8 mouse cellular contexts compared by ENCODE assay signal in genomic region chr11:76179495-76180145, GRCm38 (mm10). TPM values are rescaled to one million over a fixed set of nuclear protein-coding genes. Genes with fewer than 3 reads are reported as not detected.
DNase-seq lines count a peak whose midpoint lies in the region; ATAC-seq and TF ChIP-seq lines count a peak whose summit lies in the region.

Gene Vps53 (minus strand): TSS chr11:76179647.
Gene Fam57a (plus strand): TSS chr11:76179671.

- ATAC-seq in frontal cortex, adult (ENCODE audit: low TSS enrichment) = peak; percentile 95
- ATAC-seq in hematopoietic stem cell, adult 5-6 weeks (replicated peaks in 1 of 2; ENCODE audit: insufficient read depth in 1 of 2, low FRiP score in 2 of 2, low TSS enrichment in 1 of 2, low read depth in 1 of 2, poor library complexity in 2 of 2, severe bottlenecking in 2 of 2) = peak; percentile 74 to 85
- peak; percentile 87 for ATAC-seq in lung, embryonic 15.5 days (ENCODE audit: borderline replicate concordance, extremely low read depth, low FRiP score, low TSS enrichment)

- TF ChIP-seq CTCF in olfactory bulb, adult 2 months (IDR thresholded peaks at IDR 0.05; ENCODE audit: insufficient read depth, low read depth, low read length) = no peak

- H3K27me3 ChIP-seq in lung, embryonic 15.5 days = no peaks in the 10 kb centered on the region

- H3K4me1 ChIP-seq in lung, embryonic 15.5 days = peaks cover 13% of the 10 kb centered on the region
- peaks cover 4% of the 10 kb centered on the region; the same call in 1 of the 2 replicates for H3K4me1 ChIP-seq in olfactory bulb, adult 2 months (ENCODE audit: control insufficient read depth, insufficient read depth, low read length)

- H3K4me3 ChIP-seq in lung, embryonic 15.5 days = peak within 1 kb of the TSS; percentile 94
- peak within 1 kb of the TSS; percentile 86 for H3K4me3 ChIP-seq in olfactory bulb, adult 2 months (ENCODE audit: insufficient read depth, low read depth, low read length)

- no peaks in the 10 kb centered on the region for H3K9me3 ChIP-seq in lung, embryonic 15.5 days

- peak within 1 kb of the TSS; percentile 71 for H3K27ac ChIP-seq in lung, embryonic 15.5 days
- no peak within 1 kb of the TSS for H3K27ac ChIP-seq in olfactory bulb, adult 2 months (ENCODE audit: insufficient read depth, low read depth, low read length)

- no peak for TF ChIP-seq POLR2A in olfactory bulb, adult 2 months (IDR thresholded peaks at IDR 0.05; ENCODE audit: insufficient read depth, low read depth, low read length)

- H3K4me2 ChIP-seq in lung, embryonic 15.5 days = peak within 1 kb of the TSS; percentile 96

- H3K9ac ChIP-seq in lung, embryonic 15.5 days = peak within 1 kb of the TSS; percentile 77

- WGBS in lung, embryonic 15.5 days = under 1% methylated on average over 37 of the region's 37 CpGs
- whole genome bisulfite sequencing in olfactory bulb, adult 2 months = under 1% methylated on average over 37 of the region's 37 CpGs

- DNase-seq in MEL-GATA-1-ER (ENCODE audit: extremely low read depth, low read depth) = peak; percentile 81
- peak; percentile 87 for DNase-seq in cerebellum, adult 8-10 months
- DNase-seq in layer of hippocampus, adult 9-10 months (ENCODE audit: low spot score) = peak; percentile 69
- peak; percentile 77 to 81 for DNase-seq in thymus, adult 18-20 months

- no peaks in the 10 kb centered on the region for H3K36me3 ChIP-seq in lung, embryonic 15.5 days

RNA-seq across cellular contexts. Expression of gene Vps53, which starts in this region (rescaled TPM):
- 38.3 and 47.8 TPM in 2 replicates for total RNA-seq in hematopoietic stem cell, adult 5-6 weeks (2017)
- 36.0 and 36.9 TPM in 2 replicates for polyA plus RNA-seq in lung, embryonic 15.5 days (2015; fragmentation: Nextera tagmentation; extraction: Ambion mirVana)
- polyA plus RNA-seq in olfactory bulb, adult 2 months (2012; ENCODE audit: insufficient read depth, insufficient read length, low replicate concordance, missing spikeins) = not detected in 2 replicates

RNA-seq across cellular contexts. Expression of gene Fam57a, which starts in this region (rescaled TPM):
- 3.4 and 5.3 TPM in 2 replicates for total RNA-seq in hematopoietic stem cell, adult 5-6 weeks (2017)
- polyA plus RNA-seq in lung, embryonic 15.5 days (2015; fragmentation: Nextera tagmentation; extraction: Ambion mirVana) = 32.2 and 34.4 TPM in 2 replicates
- polyA plus RNA-seq in olfactory bulb, adult 2 months (2012; ENCODE audit: insufficient read depth, insufficient read length, low replicate concordance, missing spikeins) = not detected in 2 replicates

Comparison
In these comparisons a context has a peak if more than half of its experiments do, and no peak if none do; other contexts are left out.
1. RNA of gene Vps53 (polyA plus RNA-seq): 36.0 to 36.9 TPM in lung, embryonic 15.5 days; not detected in olfactory bulb, adult 2 months; every median in the first group is over 10 times any median in the second.
2. RNA of gene Fam57a (polyA plus RNA-seq): 32.2 to 34.4 TPM in lung, embryonic 15.5 days; not detected in olfactory bulb, adult 2 months; every median in the first group is over 10 times any median in the second.
3. Peak in every context shown above with its lines, with median percentiles within 50 percentile points of each other: DNase-seq and ATAC-seq.